Mouse (Mus musculus): ENCODE measurements around the gene Fam196a.

The Fam196a gene

GRCm38 (mm10) chr7:134840066-134840465 lies 98.2 kb downstream of the Fam196a start:
- no peak for DNase-seq (ENCODE audit: low spot score)

Data from MN1 (cell line).